Mouse (Mus musculus) erythroblast, embryonic 14.5 days (primary cell): ENCODE results near the gene Mtor.

ENCODE experiments used
- GATA1 ChIP-seq: IDR thresholded peaks from 2 replicates; pipeline ENCODE4 v1.6.1; 2012; ENCODE audit warnings: low read length, inconsistent platforms, mixed read lengths
- TAL1 ChIP-seq: IDR thresholded peaks from 3 replicates; pipeline ENCODE4 v1.6.1; 2012; ENCODE audit warnings: low read length, inconsistent platforms, mixed read lengths

DNA sequence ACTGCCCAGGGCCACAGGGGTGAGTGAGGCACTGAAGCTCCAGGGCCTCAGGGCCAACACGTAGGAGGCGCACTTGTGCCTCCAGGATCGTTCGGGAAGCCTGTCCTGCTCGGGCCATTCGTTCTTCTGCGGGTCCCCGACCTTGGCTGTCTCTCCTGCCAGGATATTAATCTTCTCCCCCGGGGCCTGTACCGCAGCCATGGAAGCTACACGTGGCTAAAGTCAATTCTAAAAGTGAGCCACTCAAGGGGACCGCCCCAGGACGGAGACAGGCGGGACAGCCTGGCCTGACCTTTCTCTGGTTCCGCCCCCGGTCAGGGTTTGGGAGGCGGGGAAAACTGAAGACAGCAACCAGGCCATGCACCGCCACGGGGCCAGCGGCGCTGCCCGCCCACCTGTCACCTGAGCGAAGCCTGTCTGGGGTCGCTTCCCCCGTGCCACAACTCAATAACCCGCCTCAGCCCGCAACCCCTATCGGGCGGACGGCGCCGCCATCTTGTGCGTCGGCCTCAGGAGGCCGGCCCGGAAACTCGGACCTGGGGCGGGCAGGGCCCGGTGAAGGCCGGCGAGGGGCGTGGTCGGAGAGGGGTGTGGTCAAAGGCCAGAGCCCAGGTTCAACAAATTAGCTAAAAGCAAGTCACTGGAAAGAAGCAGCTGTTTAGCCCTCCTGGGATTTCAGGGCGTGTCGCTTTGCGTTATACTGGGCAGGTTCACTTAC, 4.0 kb upstream of the Mtor start, which contains the start of gene Ubiad1:
- no peak for TF ChIP-seq GATA1
- no peak for TF ChIP-seq TAL1
